Mouse (Mus musculus) megakaryocyte-erythroid progenitor cell, adult 5-6 weeks (primary cell): ENCODE data around the gene Dclk1. TPM values are rescaled to one million over a fixed set of nuclear protein-coding genes. Genes with fewer than 3 reads are reported as not detected.
"Not testable (repeated sequence)": the region's sequence is repeated elsewhere in the genome, so short reads cannot be mapped to it uniquely, and the experiment has no call there.

Experiments used
- ATAC-seq: replicated peaks from 2 replicates; pipeline ENCODE4 v1.8.0; 2016; ENCODE audit warnings: mild to moderate bottlenecking, inconsistent platforms; ENCODE audit not compliant: severe bottlenecking, poor library complexity, low FRiP score, low TSS enrichment
- total RNA-seq, 2 experiments: library from RNA; stranded (forward) in 1 of 2; stranded (reverse) in 1 of 2; fragments of 200-1000, 215-1000 nt in 1 of 2; fragments of >200 nt in 1 of 2; fragmentation: Nextera tagmentation in 1 of 2; gene quantifications; 2 replicates each; pipeline ENCODE4 v1.2.3; 2014 to 2017

The Dclk1 gene
- not detected in 2 replicates for total RNA-seq (2014; fragmentation: Nextera tagmentation)
- total RNA-seq (2017), result not detected in 2 replicates

- ATAC-seq, result no peak
Observed at GRCm38 (mm10) chr3:55241730-55242421, at the start of gene Dclk1. Gene Dclk1 (plus strand): TSS chr3:55242364.

GRCm38 (mm10) chr3:55193351-55193750, 48.8 kb upstream of the Dclk1 start:
- ATAC-seq, result no peak

- no peak for ATAC-seq
Observed at GRCm38 (mm10) chr3:55194792-55195191, 47.4 kb upstream of the Dclk1 start.

DNA sequence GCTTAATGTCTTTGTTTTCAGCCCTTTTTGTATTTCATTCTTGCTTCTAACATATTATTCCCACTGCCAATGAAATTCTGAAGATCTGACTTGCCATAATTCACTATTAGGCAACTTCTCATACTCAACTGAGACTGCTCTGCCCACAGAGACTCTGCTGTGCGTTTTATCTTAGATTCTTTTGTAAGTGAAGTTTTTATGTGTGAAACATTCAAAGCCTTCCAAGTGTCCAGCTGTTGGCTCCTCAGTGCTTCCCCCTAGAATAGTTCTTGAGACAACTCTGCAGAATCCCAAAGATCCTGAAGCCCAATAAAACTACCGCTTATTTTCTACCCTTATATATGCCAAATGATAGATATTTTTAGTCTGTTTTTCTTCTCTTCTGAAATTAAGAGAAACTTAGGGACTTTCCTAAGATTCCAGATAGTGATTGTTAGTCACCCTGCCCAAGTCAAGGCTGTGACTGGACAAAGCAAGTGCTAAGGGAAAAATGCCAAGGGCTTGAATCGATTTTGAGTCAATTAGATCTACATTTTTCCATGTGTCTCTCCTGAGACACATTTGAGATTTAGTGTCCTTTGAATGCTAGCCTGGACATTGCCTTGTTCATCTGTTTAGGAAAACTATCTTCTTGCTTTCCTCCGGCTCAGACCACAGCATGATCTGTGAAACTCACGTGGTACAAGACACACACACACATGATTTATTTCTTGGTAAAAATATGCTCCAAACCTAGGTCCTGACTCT, 46.4 kb upstream of the Dclk1 start:
- no peak for ATAC-seq

DNA sequence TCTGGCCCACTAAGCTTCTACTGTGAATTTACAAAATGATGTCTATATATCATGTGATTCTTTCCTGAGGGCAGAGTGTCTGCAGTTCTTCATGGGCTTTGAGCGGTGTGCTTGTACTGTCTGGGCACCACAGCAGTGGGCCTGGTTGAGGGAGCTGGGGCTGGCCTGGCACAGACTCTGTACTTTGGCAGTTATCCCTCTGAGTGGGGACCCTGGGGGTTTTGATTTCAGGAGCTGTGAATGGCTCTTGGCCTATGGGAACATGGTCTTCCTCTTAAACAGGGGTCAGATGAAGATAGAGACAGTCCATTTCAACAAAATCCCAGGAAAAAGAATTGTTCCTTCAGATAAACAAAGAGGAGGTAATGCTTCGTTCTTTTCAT, 45.8 kb upstream of the Dclk1 start:
- ATAC-seq, result no peak

- not testable (repeated sequence) for ATAC-seq
Observed at GRCm38 (mm10) chr3:55203621-55204020, 38.5 kb upstream of the Dclk1 start.

DNA sequence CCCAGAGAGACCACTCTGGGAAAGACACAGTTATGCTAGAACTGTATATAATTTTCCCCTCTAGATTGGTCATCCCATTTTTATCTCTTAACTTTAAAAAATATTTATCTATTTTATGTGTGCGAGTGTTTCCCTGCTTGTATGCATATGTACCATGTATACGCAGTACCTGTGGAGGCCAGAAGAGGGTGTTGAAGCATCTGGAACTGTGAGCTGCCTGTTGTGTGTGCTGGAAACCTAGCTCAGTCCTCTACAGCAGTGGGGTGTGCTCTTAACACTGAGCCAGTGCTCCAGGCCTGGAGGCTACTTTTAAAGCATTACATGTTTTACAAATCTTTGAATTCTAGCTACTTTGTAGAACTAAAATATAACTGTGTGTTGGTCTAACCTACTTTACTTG, 35.8 kb upstream of the Dclk1 start:
- no peak for ATAC-seq

GRCm38 (mm10) chr3:55207665-55208064, 34.5 kb upstream of the Dclk1 start:
- ATAC-seq, result no peak

- ATAC-seq, result no peak
Observed at GRCm38 (mm10) chr3:55212254-55212653, 29.9 kb upstream of the Dclk1 start.

- no peak for ATAC-seq
Observed at GRCm38 (mm10) chr3:55213785-55214184, 28.4 kb upstream of the Dclk1 start.

GRCm38 (mm10) chr3:55214413-55214812, 27.8 kb upstream of the Dclk1 start:
- ATAC-seq, result no peak

GRCm38 (mm10) chr3:55222502-55222901, 19.7 kb upstream of the Dclk1 start:
- ATAC-seq, result no peak

DNA sequence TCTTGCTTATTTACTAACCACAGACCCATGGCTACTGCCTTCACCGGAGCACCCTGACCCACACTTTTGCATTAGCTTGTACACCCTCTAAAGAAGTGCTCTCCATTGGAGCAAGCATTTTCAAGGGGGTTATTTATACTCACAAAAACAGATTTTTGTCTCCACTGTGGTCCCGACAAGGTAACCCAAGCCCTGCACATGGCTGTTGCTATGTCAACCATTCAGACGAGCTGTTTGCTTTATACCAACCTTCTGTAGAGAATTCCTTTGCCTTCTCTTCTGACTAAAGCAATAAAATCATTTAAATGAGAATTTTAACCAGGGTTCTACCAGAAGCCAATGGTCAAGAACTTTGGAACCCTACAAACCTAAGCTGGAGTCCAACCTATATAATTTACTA, 18.3 kb upstream of the Dclk1 start:
- no peak for ATAC-seq

GRCm38 (mm10) chr3:55226501-55227213, 15.5 kb upstream of the Dclk1 start:
- no peak for ATAC-seq

DNA sequence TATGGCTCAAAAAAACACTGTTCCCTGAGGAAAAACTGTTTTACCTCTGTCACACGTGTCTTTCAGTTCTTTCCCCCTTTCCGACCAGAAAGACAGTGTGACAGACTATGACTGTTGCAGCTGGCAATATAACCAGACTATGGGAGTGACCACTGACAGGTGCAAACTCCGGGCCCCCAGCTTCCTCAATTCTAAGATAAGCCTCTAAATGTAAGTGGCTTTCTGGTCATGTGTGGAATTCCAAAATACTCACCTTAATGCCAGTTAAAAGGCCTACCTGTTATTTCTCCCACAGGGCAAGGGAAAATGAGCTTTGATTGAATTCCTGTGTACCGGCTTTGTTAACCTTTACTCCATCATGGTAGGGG, 15.0 kb upstream of the Dclk1 start:
- ATAC-seq, result no peak

DNA sequence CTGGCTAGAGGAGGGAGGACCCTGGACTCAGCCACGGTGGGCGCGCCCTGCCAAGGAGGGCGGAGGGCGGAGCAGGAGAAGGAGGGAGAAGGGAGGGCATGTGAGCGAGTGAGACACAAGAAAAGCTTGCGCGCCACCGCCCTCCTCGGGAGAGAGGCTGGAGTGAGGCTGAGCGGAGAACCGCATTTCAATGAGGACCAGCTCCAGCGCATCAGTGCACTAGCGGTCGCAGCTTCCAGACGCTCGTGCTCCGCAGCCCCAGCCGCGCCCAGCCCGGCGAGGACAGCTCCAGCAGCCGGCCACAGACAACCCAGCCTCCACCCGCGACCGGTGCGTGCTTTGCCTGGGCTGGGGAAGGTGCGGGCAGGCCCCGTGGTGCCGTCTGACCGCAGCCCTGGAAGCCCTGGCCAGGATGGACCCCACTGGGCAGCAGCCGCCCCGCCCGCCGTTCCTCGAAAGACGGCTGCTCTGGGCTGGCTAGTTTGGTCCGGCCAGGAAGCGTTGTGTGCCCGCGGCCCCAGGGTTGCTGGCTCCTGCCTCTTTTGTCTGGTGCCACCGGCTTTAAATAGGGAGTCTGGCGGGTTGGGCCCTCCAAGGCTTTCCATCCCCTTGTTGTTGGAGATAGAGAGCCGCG, 375 bp downstream of the Dclk1 start:
- no peak for ATAC-seq

DNA sequence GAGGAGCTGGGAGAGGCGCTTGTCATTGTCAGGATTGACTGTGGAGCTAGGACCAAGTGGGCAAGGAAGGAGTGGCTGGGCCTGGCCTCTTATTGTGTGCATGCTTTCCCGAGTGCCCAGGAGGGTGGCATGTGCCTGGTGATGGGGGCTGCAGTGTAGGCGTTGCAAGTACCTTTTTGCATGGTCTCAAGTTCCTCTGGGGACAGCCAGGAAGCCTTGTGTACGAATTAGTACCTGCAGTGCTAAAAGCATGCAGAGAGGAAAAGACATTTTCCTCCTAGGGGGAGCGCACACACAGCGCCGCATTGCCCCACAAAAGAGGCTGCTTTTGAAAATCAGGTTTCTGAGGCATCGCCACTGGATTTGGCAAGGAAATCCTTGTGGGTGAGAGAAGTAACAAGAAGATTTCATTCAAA, 900 bp downstream of the Dclk1 start:
- no peak for ATAC-seq

DNA sequence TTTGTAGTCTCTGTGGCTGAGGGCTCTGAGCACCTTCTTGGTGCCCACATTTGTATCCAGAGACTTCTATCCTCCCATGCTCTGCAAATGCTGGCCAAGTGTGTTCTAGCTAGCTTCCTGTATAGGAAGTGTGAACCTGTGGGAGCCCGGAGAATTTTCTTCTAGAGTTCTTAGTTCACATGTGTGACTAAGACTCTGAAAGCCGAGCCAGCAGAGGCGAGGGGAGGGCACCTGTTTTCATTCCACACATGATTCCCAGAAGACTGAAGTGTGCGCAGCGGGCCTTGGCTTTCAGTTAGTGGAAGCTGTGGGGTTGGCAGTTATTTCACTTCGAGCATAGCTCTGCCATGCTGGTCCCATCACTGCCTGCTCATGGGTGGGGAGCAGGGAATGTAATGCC, 1.9 kb downstream of the Dclk1 start:
- ATAC-seq, result no peak

- no peak for ATAC-seq
Observed at GRCm38 (mm10) chr3:55246618-55247272, 4.6 kb downstream of the Dclk1 start.

- ATAC-seq, result no peak
Observed at GRCm38 (mm10) chr3:55248048-55248447, 5.9 kb downstream of the Dclk1 start.
